Mouse (Mus musculus) right cerebral cortex, postnatal 25 days (tissue): Measurements from ENCODE around the gene Susd2.

Source experiments
- DNase-seq: peaks from one replicate; pipeline ENCODE4 v3.0.0; 2022

Gene Susd2

DNA sequence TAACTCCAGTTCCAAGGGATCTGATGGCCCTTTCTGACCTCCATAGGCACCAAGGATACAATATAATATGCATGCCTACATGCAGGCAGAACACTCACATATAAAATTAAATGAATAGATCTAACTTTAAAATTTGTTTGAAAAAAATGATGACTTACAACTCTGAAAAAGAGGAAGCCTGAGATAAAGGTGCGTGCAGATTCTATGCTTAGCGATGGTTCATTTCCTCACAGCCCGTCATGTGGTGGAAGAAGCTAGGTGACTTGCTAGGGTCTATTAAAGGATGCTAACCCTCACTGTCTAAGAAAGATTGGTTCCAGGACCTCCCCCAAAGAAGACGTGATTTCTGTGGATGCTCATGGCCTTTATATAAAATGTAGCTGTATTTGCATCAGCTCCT lies 27.8 kb downstream of the Susd2 start:
- DNase-seq = no peak

DNA sequence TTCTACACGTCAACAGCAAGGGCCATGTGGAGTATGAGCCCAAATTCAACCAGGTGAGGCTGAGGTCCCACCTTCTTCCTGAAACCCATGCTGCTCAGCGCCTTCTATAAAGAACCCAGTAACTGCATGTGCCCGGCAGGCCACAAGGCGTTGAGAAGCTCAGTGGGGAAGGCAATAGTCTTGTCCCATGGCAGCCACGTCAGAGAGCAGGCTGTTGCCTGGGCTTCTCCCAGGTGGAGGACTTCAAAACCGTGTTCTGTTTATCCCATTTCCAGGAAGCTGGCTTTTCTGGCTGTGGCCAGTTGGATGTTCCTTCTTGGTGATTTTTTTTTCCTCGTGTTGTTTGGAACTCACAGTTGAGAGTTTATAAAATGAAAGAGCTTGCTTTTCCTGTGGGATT lies 33.3 kb downstream of the Susd2 start:
- no peak for DNase-seq

DNA sequence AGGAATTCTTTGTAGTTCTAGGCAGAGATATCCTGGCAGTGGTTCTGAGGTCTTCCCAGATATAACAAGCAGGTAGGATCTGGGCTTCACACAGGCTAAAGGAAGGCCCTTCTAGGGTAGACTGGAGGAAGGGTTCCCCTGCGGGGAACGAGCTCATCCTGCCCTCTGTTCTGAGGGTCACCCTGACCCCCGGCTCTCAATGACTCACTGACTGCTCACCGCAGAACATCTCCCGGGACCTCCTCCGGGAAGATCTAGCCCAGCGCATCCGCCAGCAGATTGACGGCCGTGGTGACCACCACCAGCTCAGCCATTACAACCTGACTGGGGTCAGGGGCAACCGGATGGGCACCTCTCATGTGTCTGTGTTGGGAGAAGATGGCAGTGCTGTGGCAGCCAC lies 34.8 kb downstream of the Susd2 start:
- no peak for DNase-seq

DNA sequence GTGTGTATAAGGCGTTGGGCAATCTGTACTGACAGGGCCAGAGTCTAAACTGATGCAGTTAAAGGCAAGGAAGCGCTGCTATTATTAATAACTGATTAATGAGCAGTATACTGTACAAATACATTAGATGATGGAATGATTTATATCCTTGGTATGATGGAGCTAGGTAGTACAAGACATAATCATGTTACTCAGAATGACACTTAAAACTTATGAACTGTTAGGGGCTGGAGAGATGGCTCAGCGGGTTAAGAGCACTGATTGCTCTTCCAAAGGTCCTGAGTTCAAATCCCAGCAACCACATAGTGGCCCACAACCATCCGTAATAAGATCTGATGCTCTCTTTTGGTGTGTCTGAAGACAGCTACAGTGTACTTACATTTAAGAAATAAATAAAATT lies 36.6 kb downstream of the Susd2 start:
- no peak for DNase-seq

DNA sequence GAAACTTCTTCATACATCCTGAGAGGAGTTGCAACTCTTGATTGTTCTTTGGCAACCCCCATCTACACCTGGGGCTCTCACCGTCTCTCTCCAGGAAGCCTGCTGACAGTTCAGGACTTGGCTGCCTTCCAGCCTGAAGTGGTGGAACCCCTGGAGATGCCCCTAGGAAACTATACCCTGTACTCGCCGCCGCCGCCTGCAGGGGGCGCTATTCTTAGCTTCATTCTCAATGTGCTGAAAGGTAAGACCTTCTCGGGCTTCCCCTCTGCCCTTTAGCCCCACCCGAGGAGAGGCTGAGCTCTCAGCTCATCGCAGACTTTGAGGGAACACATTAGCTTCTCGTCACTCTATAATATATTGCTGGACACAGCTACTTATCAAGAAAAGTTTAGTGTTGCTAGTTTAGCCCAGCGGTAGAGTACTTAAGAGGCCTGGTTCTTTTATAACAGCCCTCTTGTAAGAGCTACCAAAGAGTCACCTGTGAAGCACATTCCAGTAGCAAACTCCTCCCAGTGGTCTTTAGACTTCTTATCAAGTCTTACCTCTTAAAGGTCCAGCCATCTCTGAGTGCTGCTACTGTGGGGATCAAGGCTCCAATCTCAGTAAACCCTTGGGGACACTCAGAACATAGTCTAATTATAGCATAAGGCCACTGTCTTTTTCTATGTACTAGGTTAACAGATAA lies 38.5 kb downstream of the Susd2 start:
- no peak for DNase-seq

DNA sequence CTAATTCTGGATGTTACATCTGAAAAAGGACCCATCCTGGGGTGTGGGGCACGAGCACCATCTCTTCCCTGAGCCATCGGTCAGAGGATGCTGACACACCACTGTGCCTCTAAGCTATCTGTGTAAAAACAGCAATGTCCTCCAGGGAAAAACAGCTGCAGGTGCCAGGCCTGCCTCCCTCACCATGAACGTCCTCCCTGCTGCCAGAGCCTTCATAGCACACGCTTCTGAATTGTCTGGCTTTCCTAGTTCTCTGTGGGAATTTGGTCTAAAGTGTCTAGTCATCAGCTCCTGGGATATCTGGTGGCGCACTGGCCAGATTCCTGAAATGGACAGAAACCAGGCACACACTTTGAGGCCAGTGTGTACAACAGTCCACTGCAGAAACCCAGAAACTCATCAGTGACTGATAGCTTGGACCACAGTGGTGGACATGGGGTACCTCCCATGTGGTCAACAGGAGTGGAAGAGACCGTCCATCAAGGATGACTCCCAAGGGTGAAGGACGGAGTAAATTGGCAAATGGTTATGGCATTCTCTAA lies 43.5 kb downstream of the Susd2 start:
- DNase-seq = no peak

DNA sequence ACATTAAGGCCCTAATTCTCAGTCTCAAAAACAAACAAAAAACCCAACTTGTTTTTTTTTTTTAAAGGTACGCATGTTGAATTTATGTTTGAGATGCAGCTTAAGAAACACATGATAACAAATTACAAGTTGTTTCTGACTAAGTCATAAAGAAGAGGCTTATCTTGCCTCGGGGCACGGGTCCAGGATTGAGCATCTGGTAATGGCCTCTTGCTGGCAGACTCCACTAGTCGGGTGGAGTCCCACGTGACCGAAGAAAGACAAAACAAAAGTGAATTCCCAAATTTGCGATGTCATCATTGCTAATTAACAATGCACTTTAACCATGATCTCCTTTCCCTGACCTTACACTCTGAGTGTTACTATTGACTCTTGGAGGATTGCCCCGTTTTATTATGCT lies 47.8 kb downstream of the Susd2 start:
- no peak for DNase-seq

DNA sequence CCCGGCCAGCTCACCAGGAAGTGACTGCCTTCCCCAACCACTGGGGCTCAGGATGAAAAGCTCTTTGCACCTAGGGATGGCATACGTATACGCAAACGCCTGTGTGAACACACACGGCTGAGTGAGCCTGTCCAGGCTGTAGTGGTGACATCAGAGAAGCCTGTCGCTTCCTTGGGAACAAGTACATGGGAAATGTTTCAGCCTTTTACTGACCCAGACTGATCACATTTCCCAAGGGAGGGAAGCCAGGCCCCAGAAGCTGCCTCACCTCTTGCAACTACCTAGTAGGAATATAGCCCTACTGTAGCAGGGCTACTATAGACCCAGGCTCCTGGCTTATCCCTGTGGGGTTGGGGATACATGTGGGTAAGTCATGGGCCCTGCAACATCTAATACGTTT lies 51.2 kb downstream of the Susd2 start:
- no peak for DNase-seq

DNA sequence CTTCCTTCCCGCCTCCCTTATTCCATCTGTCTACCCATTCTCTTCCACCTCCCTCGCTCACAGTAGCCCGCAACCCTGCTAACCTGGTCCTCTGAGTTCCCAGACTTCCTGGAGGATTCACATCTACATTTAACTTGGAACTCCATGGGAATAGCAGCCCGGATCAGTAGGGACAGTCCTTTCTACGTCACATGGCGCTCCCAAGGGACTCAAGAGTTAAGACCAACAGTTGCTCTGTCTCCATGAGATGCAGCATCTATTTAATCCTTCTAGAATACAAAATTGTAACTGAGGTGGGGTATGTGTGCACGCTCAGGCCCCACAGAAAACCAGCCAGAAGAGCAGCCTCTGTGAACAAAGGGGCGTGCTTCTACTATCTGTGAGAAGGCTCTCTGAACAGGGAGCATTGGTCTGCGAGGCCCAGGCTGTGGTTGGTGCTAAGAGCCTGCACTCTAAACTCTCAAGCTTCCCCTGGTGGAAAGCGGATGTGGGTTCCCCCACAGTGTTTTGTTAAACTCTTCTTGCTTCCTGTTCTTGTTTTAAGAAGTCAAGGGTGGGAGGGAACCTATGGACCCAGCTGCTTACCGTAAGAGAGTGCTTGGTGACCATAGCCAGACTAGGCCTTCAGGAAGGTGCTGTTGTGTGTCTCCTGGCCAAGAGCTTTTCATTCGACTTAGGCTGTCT lies 52.5 kb downstream of the Susd2 start:
- no peak for DNase-seq

DNA sequence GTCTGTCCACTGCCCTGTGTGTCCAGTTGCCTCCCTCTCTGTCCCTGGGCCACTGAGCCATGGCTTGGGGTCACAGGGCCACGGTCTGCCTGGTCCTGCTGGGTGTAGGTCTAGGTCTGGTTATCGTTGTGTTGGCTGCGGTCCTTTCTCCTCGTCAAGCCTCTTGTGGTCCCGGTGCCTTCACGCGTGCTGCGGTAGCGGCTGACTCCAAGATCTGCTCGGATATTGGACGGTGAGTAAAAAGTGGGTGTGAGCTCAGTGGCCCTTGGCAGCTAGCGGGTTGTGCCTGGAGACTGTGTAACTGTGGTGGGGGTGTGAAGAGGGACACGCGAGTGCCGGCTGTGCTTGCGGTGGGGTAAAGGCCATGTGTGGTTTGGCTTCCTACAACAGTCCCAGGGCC lies 54.2 kb downstream of the Susd2 start:
- DNase-seq = no peak

DNA sequence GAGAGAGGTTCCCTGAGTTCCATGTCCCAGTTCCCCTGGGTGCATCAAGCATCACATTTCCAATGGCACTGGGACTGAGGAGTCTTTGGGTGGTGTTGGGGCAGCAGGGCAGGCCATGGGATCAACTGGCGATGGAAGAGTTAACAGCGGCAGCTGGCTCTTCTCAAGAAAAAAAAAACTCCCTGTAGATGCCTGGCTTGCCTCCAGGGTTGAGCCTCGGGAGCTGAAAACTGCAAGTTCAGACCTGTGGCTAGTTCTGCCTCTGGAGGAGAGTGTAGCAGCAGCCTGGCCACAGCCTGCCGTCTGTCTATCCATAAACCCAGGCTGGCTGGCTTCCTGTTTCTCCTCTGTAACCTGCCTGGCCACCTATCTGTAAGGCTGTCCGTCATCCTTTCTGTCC lies 54.7 kb downstream of the Susd2 start, which contains the start of gene Ggt5:
Ggt5 (plus strand) TSS at position 212 of the 400 bp plus-strand sequence.
- DNase-seq = no peak

DNA sequence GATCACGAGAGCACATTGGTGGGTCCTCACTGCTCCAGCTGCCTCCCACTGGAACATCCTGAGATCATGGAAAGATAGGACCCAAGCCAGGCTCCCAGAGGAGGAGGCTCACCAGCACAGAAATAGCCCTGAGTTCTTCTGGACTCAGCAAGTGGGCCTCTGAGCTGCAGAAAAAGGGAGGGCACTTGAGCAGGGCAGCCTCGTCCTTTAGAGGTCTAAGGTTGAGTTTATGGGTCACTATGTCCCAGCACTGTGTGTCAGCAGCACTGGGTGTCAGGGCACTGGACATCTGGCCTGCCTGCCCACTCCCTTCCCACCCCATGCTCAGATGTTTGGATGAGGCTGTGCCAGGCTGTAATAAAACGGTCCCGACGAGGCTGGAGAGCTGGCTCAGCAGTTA lies 55.5 kb downstream of the Susd2 start:
- no peak for DNase-seq

DNA sequence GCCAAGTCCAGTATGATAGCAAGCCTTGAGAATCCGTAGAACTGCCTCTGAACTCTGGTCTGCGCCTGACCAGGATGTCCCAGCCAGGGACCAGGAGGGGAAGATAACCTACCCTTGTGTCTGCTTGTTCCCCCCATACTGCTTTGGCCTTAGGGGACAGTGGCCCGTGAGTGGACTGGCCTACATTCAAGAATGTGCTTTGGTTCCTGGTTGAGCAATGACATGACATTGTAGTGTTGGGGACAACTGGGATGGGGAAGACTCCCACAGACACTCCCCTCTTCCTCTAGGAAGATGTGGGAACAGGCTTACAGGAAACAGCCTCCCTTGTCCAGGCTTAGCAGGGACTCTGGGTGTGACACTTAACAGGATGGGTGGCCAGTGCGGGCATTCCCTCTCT lies 56.0 kb downstream of the Susd2 start:
- no peak for DNase-seq
